Mouse (Mus musculus): ENCODE data around the gene Yipf4. TPM values are rescaled to one million over a fixed set of nuclear protein-coding genes. Genes with fewer than 3 reads are reported as not detected.
A peak's percentile ranks its signal among the peaks of the same experiment; 100 is the strongest.

Yipf4 gene
- 61.3 and 65.0 TPM in 2 replicates for polyA plus RNA-seq (2014; fragmentation: Nextera tagmentation; extraction: Ambion mirVana)

DNA sequence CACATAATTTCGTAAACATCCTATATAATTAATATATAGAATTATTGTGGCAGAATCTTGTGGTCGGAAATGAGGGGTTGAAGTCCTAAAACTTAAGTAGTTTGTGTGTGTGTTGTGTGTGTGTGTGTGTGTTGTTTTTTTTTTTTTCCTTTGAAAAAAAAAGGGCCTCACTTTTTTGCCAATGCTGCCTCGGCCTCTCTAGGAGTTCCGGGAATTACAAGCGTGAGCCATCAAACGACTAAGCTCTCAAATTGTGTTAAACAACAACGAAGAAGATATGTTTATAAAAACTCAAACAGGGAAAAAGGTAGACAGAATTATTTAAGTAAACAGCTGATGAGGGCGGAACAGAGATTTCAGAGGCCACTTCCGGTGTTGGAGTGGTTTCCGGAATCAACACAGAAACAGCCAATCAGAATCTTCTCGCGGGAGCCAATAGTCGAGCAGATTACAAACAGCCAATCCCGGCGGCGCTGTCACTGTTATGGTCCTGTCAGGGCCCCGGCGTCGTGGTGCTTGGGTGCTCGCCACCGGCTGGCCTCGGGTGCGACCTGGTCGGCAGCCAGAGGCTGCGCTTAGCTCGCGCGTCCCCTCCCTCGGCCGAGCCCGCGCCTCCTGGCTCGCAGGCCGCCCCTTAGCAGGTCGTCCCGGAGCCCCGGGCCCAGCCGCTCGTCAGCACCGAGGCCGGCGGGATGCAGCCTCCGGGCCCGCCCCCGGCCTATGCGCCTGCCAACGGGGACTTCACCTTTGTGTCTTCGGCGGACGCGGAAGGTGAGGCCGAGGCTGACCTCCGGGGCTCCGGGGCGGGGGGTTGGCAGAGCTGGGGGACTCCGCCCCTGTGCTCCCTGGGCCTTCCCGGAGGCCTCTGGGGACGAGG is at the start of gene Yipf4:
Gene Yipf4 (plus strand): TSS at position 470 of the 877 bp plus-strand sequence.
- DNase-seq (peak; percentile 99), ATAC-seq (ENCODE audit: insufficient read depth) (peak; percentile 100)
- WGBS, result 4% methylated on average over 58 of the region's 58 CpGs
- H3K4me1 ChIP-seq (ENCODE audit: insufficient read depth), result no peaks in the 10 kb centered on the region
- no peak for TF ChIP-seq CTCF (IDR thresholded peaks at IDR 0.05; ENCODE audit: low read depth)
- peak within 1 kb of the TSS; percentile 96 for H3K4me3 ChIP-seq (ENCODE audit: low read depth, low read length)
- H3K9ac ChIP-seq, result peak within 1 kb of the TSS; percentile 87
- no peaks in the 10 kb centered on the region for H3K27me3 ChIP-seq (ENCODE audit: insufficient read depth, low read length)
- peak within 1 kb of the TSS; percentile 61 for H3K4me2 ChIP-seq
- peaks cover 17% of the 10 kb centered on the region for H3K36me3 ChIP-seq (ENCODE audit: insufficient read depth)
- H3K27ac ChIP-seq (ENCODE audit: low read depth), result peak within 1 kb of the TSS; percentile 80
- no peaks in the 10 kb centered on the region for H3K9me3 ChIP-seq (ENCODE audit: low read depth, low read length)

DNA sequence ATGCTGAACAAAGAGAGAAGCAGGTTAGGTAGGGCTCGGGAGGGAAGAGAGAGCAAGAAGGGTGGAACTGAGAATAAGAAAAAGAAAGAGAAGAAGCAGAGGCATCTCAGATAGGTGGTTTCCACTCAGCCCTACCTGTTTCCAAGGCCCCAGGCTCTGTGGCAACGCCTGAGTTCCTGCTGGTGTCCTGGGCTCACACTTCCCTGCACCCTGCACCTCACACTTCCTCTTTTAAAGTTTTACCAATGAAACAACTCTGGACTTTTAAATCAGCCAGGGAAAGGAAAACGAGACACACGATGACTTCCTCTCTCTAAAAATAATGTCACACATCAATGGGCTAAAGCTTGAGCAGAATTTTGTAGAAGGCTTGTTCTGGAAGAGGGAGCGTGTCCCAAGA is 48.8 kb upstream of the Yipf4 start:
- no peak for DNase-seq
- WGBS, result 72% methylated on average over 5 of the region's 5 CpGs
- no peak overlapping the region for H3K27ac ChIP-seq (ENCODE audit: low read depth)
- no peaks in the 10 kb centered on the region for H3K36me3 ChIP-seq (ENCODE audit: insufficient read depth)
- H3K4me3 ChIP-seq (ENCODE audit: low read depth, low read length), result no peak overlapping the region
- no peaks in the 10 kb centered on the region for H3K9me3 ChIP-seq (ENCODE audit: low read depth, low read length)
- ATAC-seq (ENCODE audit: insufficient read depth), result no peak
- H3K4me2 ChIP-seq, result no peak overlapping the region
- no peak for TF ChIP-seq CTCF (IDR thresholded peaks at IDR 0.05; ENCODE audit: low read depth)
- H3K9ac ChIP-seq, result no peak overlapping the region
- H3K27me3 ChIP-seq (ENCODE audit: insufficient read depth, low read length), result no peaks in the 10 kb centered on the region
- no peaks in the 10 kb centered on the region for H3K4me1 ChIP-seq (ENCODE audit: insufficient read depth)

DNA sequence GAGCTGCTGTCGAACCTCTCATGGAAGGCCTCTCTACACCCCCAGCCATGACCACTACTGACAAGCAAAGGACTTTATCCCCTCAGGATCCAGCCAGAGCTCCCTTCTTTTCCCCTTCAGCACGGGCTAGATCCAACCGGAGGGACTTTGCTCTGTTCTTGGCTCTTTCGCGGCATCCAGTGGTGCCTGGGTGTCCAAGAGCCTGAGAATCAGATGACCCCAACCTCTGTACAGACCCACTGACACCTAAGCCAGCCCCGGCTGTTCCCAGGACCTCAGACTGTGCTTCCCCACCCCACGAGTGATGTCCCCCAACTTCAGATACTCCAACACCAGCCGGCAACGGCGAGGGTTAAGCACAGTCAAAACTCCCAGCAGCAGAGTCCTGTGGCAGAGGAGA is 39.5 kb upstream of the Yipf4 start:
- no peak overlapping the region for H3K9ac ChIP-seq
- DNase-seq (no peak), ATAC-seq (ENCODE audit: insufficient read depth) (no peak)
- no peaks in the 10 kb centered on the region for H3K36me3 ChIP-seq (ENCODE audit: insufficient read depth)
- H3K27me3 ChIP-seq (ENCODE audit: insufficient read depth, low read length), result no peaks in the 10 kb centered on the region
- H3K4me1 ChIP-seq (ENCODE audit: insufficient read depth), result no peaks in the 10 kb centered on the region
- no peak for TF ChIP-seq CTCF (IDR thresholded peaks at IDR 0.05; ENCODE audit: low read depth)
- H3K4me2 ChIP-seq, result no peak overlapping the region
- H3K4me3 ChIP-seq (ENCODE audit: low read depth, low read length), result no peak overlapping the region
- WGBS, result 90% methylated on average over 10 of the region's 10 CpGs
- no peak overlapping the region for H3K27ac ChIP-seq (ENCODE audit: low read depth)
- no peaks in the 10 kb centered on the region for H3K9me3 ChIP-seq (ENCODE audit: low read depth, low read length)

DNA sequence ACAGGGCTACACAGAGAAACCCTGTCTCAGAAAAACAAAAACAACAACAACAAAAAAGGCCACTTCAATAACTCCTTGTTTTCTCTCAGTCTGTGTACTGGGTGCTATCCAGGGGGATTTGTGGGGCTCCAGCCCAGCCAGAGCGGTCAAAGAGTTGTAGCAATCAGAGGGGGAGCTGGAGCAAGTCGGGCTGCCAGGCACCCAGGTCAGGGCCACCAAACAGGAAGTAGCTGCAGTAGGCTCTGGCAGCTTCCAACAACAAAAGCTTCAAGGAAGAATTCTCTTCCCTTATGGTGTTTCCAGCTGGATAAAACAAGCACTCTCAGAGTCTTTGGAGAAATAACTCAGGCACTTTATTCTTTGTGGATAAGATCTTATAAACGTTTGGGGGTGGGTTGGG is 35.4 kb upstream of the Yipf4 start:
- ATAC-seq (ENCODE audit: insufficient read depth), result no peak

DNA sequence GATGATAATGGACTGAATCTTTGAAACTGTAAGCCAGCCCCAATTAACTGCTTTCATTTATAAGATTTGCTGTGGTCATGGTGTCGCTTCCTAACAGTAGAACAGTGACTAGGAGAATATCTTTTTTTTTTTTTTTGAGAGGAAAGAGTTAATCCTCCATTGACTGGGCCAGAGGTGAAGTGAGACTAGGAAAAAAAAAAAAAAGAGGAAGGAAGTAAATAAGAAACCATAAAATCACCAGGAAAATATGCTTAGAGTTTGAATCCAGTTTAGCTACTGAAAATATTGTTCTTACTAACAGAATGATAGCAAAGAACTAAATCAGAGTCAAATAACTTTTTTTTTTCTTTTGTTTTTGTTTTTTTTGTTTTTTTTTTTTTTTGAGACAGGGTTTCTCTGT is 34.6 kb upstream of the Yipf4 start:
- DNase-seq (no peak), ATAC-seq (ENCODE audit: insufficient read depth) (no peak)
- no peak for TF ChIP-seq CTCF (IDR thresholded peaks at IDR 0.05; ENCODE audit: low read depth)
- Histone ChIP-seq H3K9ac (no peak overlapping the region), H3K9me3 (ENCODE audit: low read depth, low read length) (no peaks in the 10 kb centered on the region), H3K4me1 (ENCODE audit: insufficient read depth) (no peaks in the 10 kb centered on the region), H3K4me2 (no peak overlapping the region), H3K27ac (ENCODE audit: low read depth) (no peak overlapping the region), H3K36me3 (ENCODE audit: insufficient read depth) (no peaks in the 10 kb centered on the region), H3K4me3 (ENCODE audit: low read depth, low read length) (no peak overlapping the region), H3K27me3 (ENCODE audit: insufficient read depth, low read length) (no peaks in the 10 kb centered on the region)
- WGBS, result 82% methylated on average over 1 of the region's 1 CpGs

More for the DNA sequence above, 35.4 kb upstream of the Yipf4 start:
- WGBS, result 60% methylated on average over 3 of the region's 3 CpGs
- no peak for DNase-seq
- no peak for TF ChIP-seq CTCF (IDR thresholded peaks at IDR 0.05; ENCODE audit: low read depth)
- no peak overlapping the region for H3K4me2 ChIP-seq
- no peaks in the 10 kb centered on the region for H3K36me3 ChIP-seq (ENCODE audit: insufficient read depth)
- no peaks in the 10 kb centered on the region for H3K4me1 ChIP-seq (ENCODE audit: insufficient read depth)
- no peak overlapping the region for H3K27ac ChIP-seq (ENCODE audit: low read depth)
- H3K4me3 ChIP-seq (ENCODE audit: low read depth, low read length), result no peak overlapping the region
- H3K9me3 ChIP-seq (ENCODE audit: low read depth, low read length), result no peaks in the 10 kb centered on the region
- H3K27me3 ChIP-seq (ENCODE audit: insufficient read depth, low read length), result no peaks in the 10 kb centered on the region
- H3K9ac ChIP-seq, result no peak overlapping the region

DNA sequence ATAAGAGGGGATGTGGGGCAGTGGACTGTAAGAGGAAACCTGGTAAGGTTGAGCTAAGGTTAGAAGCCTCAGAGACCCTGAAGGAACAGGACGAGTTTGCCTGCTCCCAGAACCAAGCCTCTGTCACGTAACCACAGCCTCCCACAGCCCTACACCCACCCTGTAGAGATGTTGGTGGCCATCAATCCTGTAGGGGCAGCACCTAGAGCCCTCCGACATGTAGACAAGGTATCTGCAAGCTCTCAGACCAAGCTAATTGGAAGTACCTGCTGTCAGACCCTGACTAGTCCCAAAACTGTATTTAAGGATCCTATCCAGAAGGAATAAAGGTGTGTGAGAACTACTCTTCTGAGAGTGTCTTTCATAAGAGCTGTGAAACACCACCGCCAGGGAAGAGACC is 33.9 kb upstream of the Yipf4 start:
- H3K9ac ChIP-seq, result no peak overlapping the region
- no peaks in the 10 kb centered on the region for H3K36me3 ChIP-seq (ENCODE audit: insufficient read depth)
- 74% methylated on average over 4 of the region's 4 CpGs for WGBS
- no peaks in the 10 kb centered on the region for H3K4me1 ChIP-seq (ENCODE audit: insufficient read depth)
- no peak overlapping the region for H3K4me3 ChIP-seq (ENCODE audit: low read depth, low read length)
- TF ChIP-seq CTCF (IDR thresholded peaks at IDR 0.05; ENCODE audit: low read depth), result no peak
- H3K27me3 ChIP-seq (ENCODE audit: insufficient read depth, low read length), result no peaks in the 10 kb centered on the region
- ATAC-seq (ENCODE audit: insufficient read depth), result no peak
- H3K4me2 ChIP-seq, result no peak overlapping the region
- H3K27ac ChIP-seq (ENCODE audit: low read depth), result no peak overlapping the region
- H3K9me3 ChIP-seq (ENCODE audit: low read depth, low read length), result no peaks in the 10 kb centered on the region
- no peak for DNase-seq

DNA sequence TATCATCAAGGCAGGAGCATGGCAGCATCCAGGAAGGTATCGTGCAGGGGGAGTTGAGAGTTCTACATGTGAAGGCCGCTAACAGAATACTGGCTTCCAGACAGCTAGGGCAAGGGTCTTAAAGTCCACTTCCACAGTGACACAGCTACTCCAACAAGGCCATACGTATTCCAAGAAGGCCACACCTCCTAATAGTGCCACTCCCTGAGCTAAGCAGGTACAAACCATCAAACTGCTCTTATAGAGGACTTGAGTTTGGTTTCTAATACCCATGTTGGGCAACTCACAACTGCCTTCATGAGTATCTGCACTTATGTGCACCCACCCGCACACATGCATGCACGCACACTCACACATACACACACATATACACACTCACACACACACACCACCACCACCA is 32.5 kb upstream of the Yipf4 start:
- no peaks in the 10 kb centered on the region for H3K36me3 ChIP-seq (ENCODE audit: insufficient read depth)
- H3K9me3 ChIP-seq (ENCODE audit: low read depth, low read length), result no peaks in the 10 kb centered on the region
- no peaks in the 10 kb centered on the region for H3K27me3 ChIP-seq (ENCODE audit: insufficient read depth, low read length)
- H3K9ac ChIP-seq, result no peak overlapping the region
- TF ChIP-seq CTCF (IDR thresholded peaks at IDR 0.05; ENCODE audit: low read depth), result no peak
- ATAC-seq (ENCODE audit: insufficient read depth) (no peak), DNase-seq (no peak)
- WGBS, result 89% methylated on average over 5 of the region's 5 CpGs
- H3K4me3 ChIP-seq (ENCODE audit: low read depth, low read length), result no peak overlapping the region
- no peak overlapping the region for H3K4me2 ChIP-seq
- H3K27ac ChIP-seq (ENCODE audit: low read depth), result no peak overlapping the region
- no peaks in the 10 kb centered on the region for H3K4me1 ChIP-seq (ENCODE audit: insufficient read depth)

All from lung, embryonic 14.5 days (tissue).